Mouse (Mus musculus) CH12.LX (cell line): ENCODE results near the gene Cct3. TPM values are rescaled to one million over a fixed set of nuclear protein-coding genes. Genes with fewer than 3 reads are reported as not detected.

Experiments used
- DNase-seq: peaks from one replicate; pipeline ENCODE4 v3.0.0-alpha.2; 2013; ENCODE audit errors: extremely low read depth
- H3K27ac ChIP-seq: 2 replicates; pipeline ENCODE4 v1.5.1; 2012; ENCODE audit warnings: low read depth, mild to moderate bottlenecking, control low read depth, moderate library complexity; ENCODE audit not compliant: insufficient read depth
- H3K27me3 ChIP-seq: replicated peaks from 2 replicates; pipeline ENCODE3; 2012; ENCODE audit warnings: inconsistent platforms
- H3K36me3 ChIP-seq, 2 experiments: replicated peaks in 1 of 2; 2 replicates each; pipeline versions ENCODE3 to v1.6.1; 2012; ENCODE audit warnings: inconsistent platforms in 1 of 2, low read length in 1 of 2, mild to moderate bottlenecking in 1 of 2, mixed read lengths in 1 of 2, moderate library complexity in 1 of 2; ENCODE audit not compliant: control insufficient read depth in 1 of 2, insufficient read depth in 1 of 2
- H3K4me1 ChIP-seq, 2 experiments: 2 replicates each; pipeline ENCODE4 v1.6.1; 2012; ENCODE audit warnings: inconsistent platforms in 1 of 2, moderate library complexity in 1 of 2; ENCODE audit not compliant: insufficient read depth in 2 of 2, control insufficient read depth in 1 of 2
- H3K4me2 ChIP-seq: 2 replicates; pipeline ENCODE4 v1.6.1; 2012; ENCODE audit warnings: low read depth, mild to moderate bottlenecking, control low read depth; ENCODE audit not compliant: poor library complexity, insufficient read depth, severe bottlenecking
- H3K4me3 ChIP-seq, 3 experiments: fragments of 150-350 bp in 1 of 3; sonication (generic) in 1 of 3; replicated peaks in 1 of 3; 2 replicates each; pipeline versions ENCODE3 to v1.5.1; 2011 to 2012; ENCODE audit warnings: low read depth in 2 of 3, low read length in 2 of 3, mild to moderate bottlenecking in 2 of 3, moderate library complexity in 2 of 3, control low read depth in 1 of 3, improper control_type of control experiment in 1 of 3, inconsistent platforms in 1 of 3, mixed read lengths in 1 of 3; ENCODE audit not compliant: poor library complexity in 1 of 3
- H3K79me2 ChIP-seq: replicated peaks from 2 replicates; pipeline ENCODE4 v1.6.1; 2012; ENCODE audit warnings: mild to moderate bottlenecking, moderate library complexity; ENCODE audit not compliant: control insufficient read depth, poor library complexity, insufficient read depth, severe bottlenecking; ENCODE audit errors: extremely low read depth
- H3K9ac ChIP-seq: 2 replicates; pipeline ENCODE4 v1.6.1; 2012; ENCODE audit warnings: low read depth, mild to moderate bottlenecking, control low read depth, moderate library complexity; ENCODE audit not compliant: insufficient read depth
- H3K9me3 ChIP-seq: replicated peaks from 2 replicates; pipeline ENCODE3; 2012; ENCODE audit warnings: low read length, inconsistent platforms, mixed read lengths
- E2F4 ChIP-seq: IDR thresholded peaks from 2 replicates; pipeline ENCODE4 v1.6.1; 2011; ENCODE audit warnings: low read depth, low read length, improper control_type of control experiment; ENCODE audit not compliant: insufficient replicate concordance
- ELF1 ChIP-seq: IDR thresholded peaks from 2 replicates; pipeline ENCODE4 v1.6.1; 2014; ENCODE audit warnings: low read depth, mild to moderate bottlenecking, inconsistent platforms, low read length, improper control_type of control experiment
- IRF4 ChIP-seq: IDR thresholded peaks from 2 replicates; pipeline ENCODE4 v1.6.1; 2014; ENCODE audit warnings: low read depth, mild to moderate bottlenecking, inconsistent platforms, low read length, improper control_type of control experiment
- MAFK ChIP-seq: IDR thresholded peaks from 2 replicates; pipeline ENCODE4 v1.6.1; 2011; ENCODE audit warnings: low read length, improper control_type of control experiment; ENCODE audit not compliant: insufficient replicate concordance
- MEF2A ChIP-seq: IDR thresholded peaks from 2 replicates; pipeline ENCODE4 v1.6.1; 2014; ENCODE audit warnings: low read depth, mild to moderate bottlenecking, inconsistent platforms, low read length, improper control_type of control experiment, borderline replicate concordance
- MYC ChIP-seq: IDR thresholded peaks from 2 replicates; pipeline ENCODE4 v1.6.1; 2011; ENCODE audit warnings: low read depth, mild to moderate bottlenecking, improper control_type of control experiment, low read length
- NELFE ChIP-seq: IDR thresholded peaks from 2 replicates; pipeline ENCODE4 v1.6.1; 2011; ENCODE audit warnings: low read depth, low read length, improper control_type of control experiment
- RAD21 ChIP-seq: IDR thresholded peaks from 2 replicates; pipeline ENCODE4 v1.6.1; 2011; ENCODE audit warnings: low read depth, mild to moderate bottlenecking, low read length, improper control_type of control experiment, moderate library complexity
- SMC3 ChIP-seq: IDR thresholded peaks from 2 replicates; pipeline ENCODE4 v1.6.1; 2011; ENCODE audit warnings: low read depth, low read length, improper control_type of control experiment
- UBTF ChIP-seq: IDR thresholded peaks from 2 replicates; pipeline ENCODE4 v1.6.1; 2012; ENCODE audit warnings: low read depth, mild to moderate bottlenecking, inconsistent platforms, low read length, improper control_type of control experiment, moderate library complexity
- ZC3H11A ChIP-seq: IDR thresholded peaks from 2 replicates; pipeline ENCODE4 v1.6.1; 2012; ENCODE audit warnings: low read depth, mild to moderate bottlenecking, inconsistent platforms, low read length, improper control_type of control experiment
- dilution Hi-C: fragments of 300-500 bp; cut with MboI; formaldehyde crosslinking; loops from 2 replicates; pipeline ENCODE4 v1.14.3; 2020; ENCODE audit warnings: low sequenced_read_pairs; ENCODE audit not compliant: extremely low pct_unique_long_range_greater_than_20kb, extremely low pct_ligation_motif_present
- in situ Hi-C: fragments of 300-500 bp; cut with MboI; formaldehyde crosslinking; loops from 3 replicates; pipeline ENCODE4 v1.14.3; 2019; ENCODE audit warnings: low sequenced_read_pairs, low pct_ligation_motif_present, low pct_unique_long_range_greater_than_20kb, mixed read lengths
- polyA plus RNA-seq: library from polyadenylated mRNA; unstranded; fragments of >175 nt; gene quantifications from 2 replicates; pipeline ENCODE4 v1.2.1, GENCODE M21; 2012; ENCODE audit warnings: low read depth; ENCODE audit not compliant: insufficient read length
- total RNA-seq, 2 experiments: library from RNA; depleted of rRNA; stranded (reverse); fragments of 300-350 nt in 1 of 2; fragments of >200 nt in 1 of 2; gene quantifications; 2 replicates each; pipeline ENCODE4 v1.2.3; 2012 to 2014

Cct3 gene
- total and polyA plus RNA-seq, 3 experiments: 546 to 755 (median 742) TPM

DNA sequence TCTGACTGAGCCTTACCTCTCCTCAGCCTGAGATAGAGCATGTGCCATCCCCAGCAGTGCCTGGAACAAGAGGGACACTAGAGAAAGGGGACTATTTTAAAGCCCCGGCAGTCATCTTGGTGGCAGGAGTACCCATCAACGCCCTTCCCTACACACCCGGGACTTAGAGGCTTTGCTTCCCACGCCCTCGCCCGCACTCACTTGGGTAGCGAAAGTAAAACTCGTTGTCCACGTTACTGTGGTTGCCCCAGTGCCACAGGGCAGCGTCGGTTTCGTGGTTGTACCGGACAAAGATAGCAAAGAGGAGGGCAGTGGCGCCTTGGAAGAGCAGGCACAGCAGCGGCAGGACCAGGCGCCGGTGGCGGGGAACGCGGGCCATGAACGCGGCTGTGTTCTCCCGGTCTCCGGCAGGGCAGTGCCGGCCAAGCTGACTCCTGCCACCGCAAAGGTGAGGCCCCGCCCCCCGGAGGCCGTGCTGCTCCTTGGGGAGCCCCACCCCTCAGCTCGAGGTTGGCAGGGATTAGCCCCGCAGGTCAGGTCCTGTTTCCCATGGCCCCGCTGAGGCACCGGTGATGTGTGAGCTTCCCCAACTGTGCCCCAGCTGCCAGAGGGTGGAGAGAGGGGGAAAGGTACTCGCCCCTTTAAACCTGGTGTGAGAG lies 42.5 kb upstream of the Cct3 start, which contains the start of gene Rhbg:
Gene Rhbg, minus strand, starts transcription at position 442 of the 659 bp plus-strand sequence.
- in situ Hi-C loops (no loop called here), dilution Hi-C loops (no loop called here)
- peak within 1 kb of the TSS; percentile 23 for H3K4me2 ChIP-seq
- peaks cover 0 to 29% of the 10 kb centered on the region in 2 experiments; a peak in 2 of 4 replicates for H3K4me1 ChIP-seq
- no peak within 1 kb of the TSS for H3K9ac ChIP-seq
- DNase-seq: no peak
- no peaks in the 10 kb centered on the region for H3K79me2 ChIP-seq
- H3K4me3 ChIP-seq: peak within 1 kb of the TSS in 1 of 3 experiments; percentile 40
- H3K36me3 ChIP-seq: no peaks in the 10 kb centered on the region
- H3K27me3 ChIP-seq: peaks cover 56% of the 10 kb centered on the region
- H3K9me3 ChIP-seq: no peaks in the 10 kb centered on the region
- H3K27ac ChIP-seq: no peak within 1 kb of the TSS
- TF ChIP-seq ZC3H11A (no peak), ELF1 (no peak), MYC (no peak), IRF4 (no peak), MEF2A (no peak), MAFK (no peak)

DNA sequence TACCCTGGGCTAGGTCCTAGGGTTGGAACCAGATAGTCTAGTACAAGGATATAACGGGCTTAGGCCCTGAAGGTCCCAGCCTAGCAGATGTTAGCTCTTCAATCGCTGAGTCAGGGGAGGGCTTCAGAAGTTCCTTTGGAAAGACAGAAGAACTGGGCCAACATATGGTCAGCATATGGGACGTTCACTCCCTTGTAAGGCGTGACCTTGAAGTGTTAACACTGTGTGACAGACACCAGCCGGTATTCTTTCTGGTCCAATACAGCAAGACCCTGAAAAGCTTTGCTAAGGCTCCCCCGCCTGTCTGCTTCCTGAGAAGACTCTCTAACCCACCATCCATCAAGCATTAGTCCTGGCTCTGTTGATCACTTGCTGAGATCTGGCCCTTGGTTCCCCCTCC lies 41.0 kb upstream of the Cct3 start:
- no peak overlapping the region for H3K4me3 ChIP-seq
- H3K27me3 ChIP-seq: peaks cover 54% of the 10 kb centered on the region
- no peaks in the 10 kb centered on the region for H3K79me2 ChIP-seq
- dilution Hi-C loops (no loop called here), in situ Hi-C loops (no loop called here)
- no peaks in the 10 kb centered on the region for H3K36me3 ChIP-seq
- DNase-seq: no peak
- no peak overlapping the region for H3K27ac ChIP-seq
- H3K9me3 ChIP-seq: no peaks in the 10 kb centered on the region
- TF ChIP-seq NELFE: no peak
- no peak for TF ChIP-seq UBTF
- peaks cover 0 to 29% of the 10 kb centered on the region in 2 experiments; a peak in 2 of 4 replicates for H3K4me1 ChIP-seq
- H3K4me2 ChIP-seq: no peak overlapping the region
- H3K9ac ChIP-seq: no peak overlapping the region

DNA sequence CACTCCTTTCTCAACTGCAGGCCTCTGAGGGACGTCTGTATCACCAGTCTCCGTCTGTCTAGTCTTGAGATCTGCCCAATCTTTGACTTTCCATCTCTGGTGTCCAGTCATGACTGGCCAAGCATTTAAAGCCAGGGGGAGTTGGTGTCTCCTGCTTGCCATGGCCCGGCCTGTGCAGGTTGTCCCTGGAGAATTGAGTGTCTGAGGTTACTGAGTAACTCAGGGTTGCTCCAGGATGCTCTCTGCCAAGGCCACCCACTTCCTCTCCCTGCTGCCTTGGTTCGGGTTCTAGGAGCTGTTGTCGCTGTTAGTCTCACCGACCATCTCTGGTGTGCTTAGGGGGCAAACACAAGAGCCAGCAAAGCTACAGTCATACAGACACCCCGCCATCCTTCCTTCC lies 40.5 kb upstream of the Cct3 start:
- Histone ChIP-seq H3K4me3 (no peak overlapping the region), H3K9ac (no peak overlapping the region), H3K4me2 (no peak overlapping the region), H3K27ac (no peak overlapping the region), H3K4me1 (peaks cover 0 to 29% of the 10 kb centered on the region in 2 experiments; a peak in 2 of 4 replicates), H3K79me2 (no peaks in the 10 kb centered on the region), H3K9me3 (no peaks in the 10 kb centered on the region), H3K36me3 (no peaks in the 10 kb centered on the region), H3K27me3 (peaks cover 57% of the 10 kb centered on the region)
- dilution Hi-C loops (no loop called here), in situ Hi-C loops (no loop called here)
- DNase-seq: no peak
- no peak for TF ChIP-seq RAD21
- TF ChIP-seq ELF1: no peak
- no peak for TF ChIP-seq SMC3
- TF ChIP-seq E2F4: no peak
